Mouse (Mus musculus): ENCODE measurements around the gene Sbf2. TPM values are rescaled to one million over a fixed set of nuclear protein-coding genes. Genes with fewer than 3 reads are reported as not detected.
"Not testable (repeated sequence)": the region's sequence is repeated elsewhere in the genome, so short reads cannot be mapped to it uniquely, and the experiment has no call there.

Gene Sbf2
- polyA plus RNA-seq, 1 experiment from 2014 or later, result 34.8 TPM

DNA sequence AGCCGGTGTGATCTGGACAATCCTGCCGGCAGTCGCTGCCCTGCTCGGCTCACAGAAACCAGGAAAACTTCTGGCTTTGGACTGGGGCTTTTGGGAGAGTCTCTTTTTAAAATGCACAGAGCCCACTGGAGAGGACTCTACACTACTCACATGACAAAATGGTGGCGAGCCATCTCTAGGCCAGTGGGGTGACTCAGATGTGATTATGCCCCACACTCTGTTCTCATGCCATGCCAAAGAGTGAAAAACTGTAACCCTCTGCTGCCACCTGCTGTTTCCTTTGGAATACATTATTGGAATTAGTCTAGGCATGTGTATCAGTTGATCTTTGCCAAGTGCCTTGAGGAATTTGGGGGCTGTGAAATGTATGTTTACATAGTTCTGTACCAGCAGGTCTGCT, 30.6 kb upstream of the Sbf2 start:
- H3K4me1 ChIP-seq (replicated peaks), result peaks cover 5% of the 10 kb centered on the region
- peak; percentile 56 for DNase-seq (ENCODE audit: low spot score)
- no peaks in the 10 kb centered on the region for H3K27me3 ChIP-seq (ENCODE audit: insufficient read depth, poor library complexity, severe bottlenecking)
- peaks cover 5% of the 10 kb centered on the region; the same call in 1 of the 2 replicates for H3K9me3 ChIP-seq
- 79% methylated on average over 5 of the region's 5 CpGs for WGBS
- H3K4me3 ChIP-seq, result no peak overlapping the region
- no peak overlapping the region for H3K27ac ChIP-seq
- no peaks in the 10 kb centered on the region for H3K36me3 ChIP-seq

DNA sequence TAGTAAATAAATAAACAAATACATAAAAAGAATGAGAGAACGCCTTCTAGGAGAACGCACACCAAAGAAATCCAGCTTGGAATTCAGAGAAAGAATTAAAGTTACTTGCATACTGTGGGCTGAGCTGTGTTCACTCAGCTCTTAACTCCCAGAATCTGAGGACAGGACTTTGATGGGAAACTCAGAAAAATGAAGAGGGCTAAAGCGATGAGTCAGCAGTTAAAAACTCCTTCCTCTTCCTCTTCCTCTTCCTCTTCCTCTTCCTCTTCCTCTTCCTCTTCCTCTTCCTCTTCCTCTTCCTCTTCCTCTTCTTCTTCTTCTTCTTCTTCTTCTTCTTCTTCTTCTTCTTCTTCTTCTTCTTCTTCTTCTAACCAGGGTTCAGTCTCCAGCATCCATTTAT, 25.2 kb upstream of the Sbf2 start:
- 95% methylated on average over 3 of the region's 3 CpGs for WGBS
- H3K9me3 ChIP-seq; H3K36me3 ChIP-seq; H3K4me3 ChIP-seq; DNase-seq (ENCODE audit: low spot score); H3K27ac ChIP-seq; H3K27me3 ChIP-seq (ENCODE audit: insufficient read depth, poor library complexity, severe bottlenecking): not testable (repeated sequence)
- H3K4me1 ChIP-seq (replicated peaks), result peaks cover 16% of the 10 kb centered on the region

DNA sequence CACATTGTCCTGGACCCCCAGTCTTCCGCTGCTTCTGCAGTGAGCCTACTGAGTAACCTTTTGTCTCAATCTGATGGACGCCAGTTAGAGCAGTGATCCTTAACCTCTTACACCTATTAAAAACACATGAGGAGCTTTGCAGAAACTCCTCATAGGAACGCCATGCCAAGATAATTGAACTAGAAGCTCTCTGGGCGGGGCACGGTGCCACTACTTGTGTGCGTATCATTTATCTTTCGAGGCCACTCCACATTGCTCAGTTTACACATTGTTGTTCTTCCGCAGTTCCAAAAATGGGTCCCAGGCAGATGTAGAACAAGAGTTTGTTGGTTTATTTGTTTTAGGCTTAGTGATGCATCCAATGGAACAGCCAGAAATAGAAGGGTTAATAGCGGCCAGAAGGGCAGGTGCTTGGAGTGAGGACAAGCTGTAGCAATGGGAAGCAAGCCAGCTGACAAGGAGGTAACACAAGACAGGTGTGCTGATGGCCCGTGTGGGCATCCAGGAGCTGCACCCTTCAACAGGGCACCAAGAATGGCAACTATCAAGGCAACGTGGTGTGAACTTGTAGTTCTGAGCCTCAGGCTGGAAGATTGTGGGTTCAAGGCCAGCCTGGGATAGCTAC, 24.7 kb upstream of the Sbf2 start:
- H3K4me1 ChIP-seq (replicated peaks), result peaks cover 14% of the 10 kb centered on the region
- H3K27ac ChIP-seq, result 0 out of 2 replicates have a peak overlapping the region, but pooled peaks have one; percentile 79
- DNase-seq (ENCODE audit: low spot score), result no peak
- no peaks in the 10 kb centered on the region for H3K36me3 ChIP-seq
- WGBS, result 84% methylated on average over 11 of the region's 11 CpGs
- H3K4me3 ChIP-seq, result no peak overlapping the region
- no peaks in the 10 kb centered on the region for H3K9me3 ChIP-seq
- no peaks in the 10 kb centered on the region for H3K27me3 ChIP-seq (ENCODE audit: insufficient read depth, poor library complexity, severe bottlenecking)

DNA sequence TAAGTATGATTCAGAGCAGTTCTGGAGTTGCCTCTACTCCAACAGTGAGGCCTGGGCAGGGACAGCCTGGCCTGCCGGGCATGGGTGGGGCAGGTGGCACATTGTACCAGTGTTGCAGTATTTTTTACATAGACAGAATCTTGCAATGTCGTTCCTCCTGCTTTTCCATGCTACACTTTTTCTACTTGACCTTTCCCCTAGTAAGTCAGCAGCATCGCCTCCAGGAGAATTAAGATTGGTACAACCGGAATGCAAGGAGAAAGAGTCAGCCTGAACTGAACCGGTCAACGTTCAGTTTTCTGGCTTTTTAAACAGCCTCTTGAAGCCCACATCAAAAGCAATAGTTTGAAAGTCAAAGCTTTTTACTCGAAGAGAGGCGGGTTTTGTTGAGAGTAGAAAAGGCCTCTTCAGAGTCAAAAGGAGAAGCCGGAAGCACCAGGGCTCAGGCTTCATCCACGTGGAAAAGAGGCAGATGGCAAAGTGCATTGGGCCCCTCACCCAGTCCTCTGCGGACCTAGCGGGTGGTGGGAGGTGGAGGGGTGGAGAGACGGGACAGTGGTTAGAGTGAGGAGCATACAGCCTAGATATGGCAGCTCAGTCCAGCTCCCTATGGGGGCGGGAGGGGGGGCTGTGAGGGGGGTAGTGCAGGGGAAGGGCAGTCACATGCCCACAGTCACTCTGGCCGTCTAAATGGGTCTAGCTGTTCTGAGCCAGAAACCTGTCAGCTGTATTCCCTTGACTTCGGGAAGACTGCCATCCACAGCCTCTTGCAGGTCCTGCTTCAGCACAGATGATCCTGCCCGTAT, 23.8 kb upstream of the Sbf2 start:
- Histone ChIP-seq H3K4me1 (replicated peaks) (peaks cover 14% of the 10 kb centered on the region), H3K4me3 (no peak overlapping the region), H3K9me3 (no peaks in the 10 kb centered on the region), H3K36me3 (no peaks in the 10 kb centered on the region), H3K27ac (peak overlapping the region; percentile 79), H3K27me3 (ENCODE audit: insufficient read depth, poor library complexity, severe bottlenecking) (no peaks in the 10 kb centered on the region)
- WGBS, result 49% methylated on average over 17 of the region's 17 CpGs
- peak; percentile 28 for DNase-seq (ENCODE audit: low spot score)

DNA sequence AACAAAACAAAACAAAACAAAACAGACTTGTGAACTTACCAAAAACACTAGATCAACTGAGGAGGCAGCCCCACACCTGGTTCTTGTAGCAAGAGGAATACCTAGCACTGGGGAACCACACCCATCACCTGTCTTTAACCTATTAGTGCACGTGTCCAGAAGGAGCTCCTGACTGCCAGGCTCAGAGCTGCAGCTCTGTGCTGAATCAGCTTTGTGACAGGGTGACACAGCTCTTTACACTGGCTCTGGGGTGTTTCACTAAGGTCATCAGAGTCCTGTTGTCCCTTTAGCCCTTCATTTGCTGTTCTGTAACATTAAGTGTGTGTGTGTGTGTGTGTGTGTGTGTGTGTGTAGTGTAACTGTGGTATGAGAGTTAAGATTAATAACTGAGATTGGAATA, 21.8 kb upstream of the Sbf2 start:
- WGBS, result 56% methylated on average over 1 of the region's 1 CpGs
- no peak for DNase-seq (ENCODE audit: low spot score)
- Histone ChIP-seq H3K27me3 (ENCODE audit: insufficient read depth, poor library complexity, severe bottlenecking) (peaks cover 14% of the 10 kb centered on the region), H3K4me1 (replicated peaks) (peaks cover 15% of the 10 kb centered on the region), H3K27ac (no peak overlapping the region), H3K36me3 (no peaks in the 10 kb centered on the region), H3K4me3 (no peak overlapping the region), H3K9me3 (no peaks in the 10 kb centered on the region)

DNA sequence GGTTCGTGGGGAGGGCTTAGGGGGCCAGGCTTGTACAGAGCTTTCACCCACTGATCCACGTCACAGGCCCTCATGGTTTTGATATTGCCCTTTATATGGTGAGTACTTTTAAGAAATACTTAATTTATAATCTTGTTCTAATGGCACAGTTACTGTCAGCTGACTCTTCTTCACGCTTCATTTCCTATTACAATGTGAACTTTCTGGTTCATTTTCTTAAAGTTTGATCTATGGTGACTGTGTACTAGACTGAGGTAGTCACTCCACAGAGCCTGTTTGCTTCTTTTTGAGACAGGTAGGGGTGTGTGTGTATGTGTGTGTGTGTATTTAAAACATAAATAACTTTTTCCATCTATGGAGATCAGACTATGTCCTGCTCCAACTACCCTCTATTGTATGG, 21.2 kb upstream of the Sbf2 start:
- H3K4me1 ChIP-seq (replicated peaks), result peaks cover 21% of the 10 kb centered on the region
- 78% methylated on average over 3 of the region's 3 CpGs for WGBS
- no peak overlapping the region for H3K4me3 ChIP-seq
- no peak for DNase-seq (ENCODE audit: low spot score)
- peaks cover 20% of the 10 kb centered on the region for H3K27me3 ChIP-seq (ENCODE audit: insufficient read depth, poor library complexity, severe bottlenecking)
- H3K9me3 ChIP-seq, result no peaks in the 10 kb centered on the region
- H3K27ac ChIP-seq, result no peak overlapping the region
- H3K36me3 ChIP-seq, result no peaks in the 10 kb centered on the region

DNA sequence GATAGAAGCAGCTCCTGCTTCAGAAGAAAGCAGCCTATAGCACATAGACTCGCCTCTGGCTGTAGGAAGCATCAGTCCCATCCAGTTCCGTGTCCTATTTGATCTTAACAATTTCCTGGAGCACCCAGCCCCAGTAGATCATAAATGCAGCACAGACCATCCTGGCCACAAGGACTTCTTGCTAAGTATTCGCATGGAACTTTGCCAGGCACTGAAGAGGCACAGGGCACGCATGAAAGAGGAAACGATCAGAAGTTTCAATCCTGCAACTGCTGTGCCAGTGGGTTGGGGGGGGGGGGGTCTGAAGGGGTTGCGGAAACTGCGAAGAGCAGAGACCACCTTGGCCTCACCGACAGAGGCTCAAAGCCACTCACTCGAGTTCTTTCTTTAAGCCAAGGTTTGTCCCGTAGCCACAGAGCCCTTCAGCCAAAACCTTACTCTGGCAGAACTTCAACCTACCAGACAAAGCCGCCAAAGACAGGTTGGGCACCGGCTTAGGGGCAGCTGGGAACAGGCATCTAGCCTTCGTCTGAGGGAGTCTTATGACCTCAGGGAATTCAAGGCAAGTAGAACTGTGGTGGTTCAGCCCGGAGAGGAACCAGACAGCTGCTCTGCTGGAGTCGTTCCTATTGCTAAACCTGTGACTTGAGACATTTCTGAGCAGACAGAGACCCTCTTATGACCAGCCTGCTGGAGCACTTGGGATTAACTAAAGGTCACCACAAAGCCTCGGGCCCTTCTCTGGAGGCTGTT, 16.6 kb upstream of the Sbf2 start:
- Histone ChIP-seq H3K9me3 (no peaks in the 10 kb centered on the region), H3K4me3 (no peak overlapping the region), H3K27ac (peak overlapping the region; percentile 86), H3K4me1 (replicated peaks) (peaks cover 49% of the 10 kb centered on the region), H3K36me3 (no peaks in the 10 kb centered on the region), H3K27me3 (ENCODE audit: insufficient read depth, poor library complexity, severe bottlenecking) (peaks cover 64% of the 10 kb centered on the region)
- DNase-seq (ENCODE audit: low spot score), result no peak
- 87% methylated on average over 16 of the region's 16 CpGs for WGBS

DNA sequence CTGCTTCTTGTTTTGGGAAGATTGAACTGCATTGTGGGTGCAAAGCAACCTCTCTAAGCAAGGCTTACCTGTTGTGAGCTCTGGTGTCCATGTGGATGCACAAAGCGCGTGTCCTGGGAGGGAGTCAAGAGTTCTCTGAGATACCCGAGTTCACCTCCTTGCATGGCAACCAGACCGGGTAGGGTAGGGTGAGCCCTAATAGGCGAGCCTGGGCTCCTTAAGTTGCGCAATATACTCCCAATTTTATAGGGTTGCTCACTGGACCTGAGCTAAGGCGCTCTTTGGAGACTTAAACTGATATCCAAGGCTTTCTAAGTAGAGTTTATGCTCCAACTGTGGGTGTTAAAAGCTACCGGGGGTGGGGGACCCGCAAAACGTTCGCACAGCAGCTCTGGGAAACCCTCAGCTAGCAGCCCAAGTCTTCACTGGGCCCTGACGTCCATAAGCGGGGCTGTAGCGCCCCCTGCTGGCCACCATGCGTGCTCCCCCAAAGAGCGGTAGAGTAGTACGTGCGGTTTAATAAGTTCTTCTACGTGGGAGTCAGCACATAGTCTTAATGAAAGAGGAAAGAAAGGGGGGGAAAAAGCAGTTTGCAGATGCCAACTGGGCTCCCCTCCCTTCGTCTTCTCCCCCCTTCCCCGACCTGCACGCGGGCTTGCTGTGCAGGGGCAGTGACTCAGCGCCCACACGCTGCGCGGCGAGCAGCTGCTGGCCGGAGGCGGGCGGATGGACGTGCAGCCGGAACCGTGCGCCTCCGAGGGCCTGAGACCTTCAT, 15.4 kb upstream of the Sbf2 start:
- DNase-seq (ENCODE audit: low spot score), result peak; percentile 90
- peak overlapping the region; percentile 58 for H3K4me3 ChIP-seq
- H3K27me3 ChIP-seq (ENCODE audit: insufficient read depth, poor library complexity, severe bottlenecking), result peaks cover 76% of the 10 kb centered on the region
- H3K27ac ChIP-seq, result peak overlapping the region; percentile 86
- no peaks in the 10 kb centered on the region for H3K9me3 ChIP-seq
- peaks cover 57% of the 10 kb centered on the region for H3K4me1 ChIP-seq (replicated peaks)
- 1% methylated on average over 36 of the region's 36 CpGs for WGBS
- H3K36me3 ChIP-seq, result no peaks in the 10 kb centered on the region

DNA sequence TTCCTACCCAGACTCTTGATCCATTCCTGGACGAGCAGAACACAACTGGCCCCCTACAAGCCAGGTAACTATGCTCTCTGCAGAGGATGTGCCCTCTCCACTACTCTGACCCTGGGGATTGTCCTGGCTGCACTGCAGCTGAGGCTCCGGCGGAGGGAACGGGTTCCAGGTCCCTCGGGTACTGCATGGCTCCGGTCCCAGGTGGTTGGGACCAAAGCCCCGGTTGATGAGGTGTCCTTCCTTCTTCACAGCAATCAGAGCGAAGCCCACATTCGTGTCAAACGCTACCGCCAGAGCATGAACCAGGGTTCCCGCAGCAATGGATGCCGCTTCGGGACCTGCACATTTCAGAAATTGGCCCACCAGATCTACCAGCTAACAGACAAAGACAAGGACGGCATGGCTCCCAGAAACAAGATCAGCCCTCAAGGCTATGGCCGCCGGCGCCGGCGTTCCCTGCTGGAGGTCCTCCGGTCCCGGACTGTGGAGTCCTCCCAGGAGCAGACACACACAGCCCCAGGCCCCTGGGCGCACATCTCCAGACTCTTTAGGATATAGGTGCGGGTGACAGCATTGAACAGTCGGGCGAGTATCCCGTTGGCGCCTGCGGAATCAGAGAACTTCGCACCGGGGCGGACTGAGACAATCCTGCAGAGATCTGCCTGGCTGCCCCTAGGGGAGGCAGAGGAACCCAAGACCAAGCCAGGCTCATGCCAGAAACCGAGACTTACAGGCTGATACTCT, 14.1 kb upstream of the Sbf2 start:
- H3K4me1 ChIP-seq (replicated peaks), result peaks cover 57% of the 10 kb centered on the region
- H3K27me3 ChIP-seq (ENCODE audit: insufficient read depth, poor library complexity, severe bottlenecking), result peaks cover 89% of the 10 kb centered on the region

DNA sequence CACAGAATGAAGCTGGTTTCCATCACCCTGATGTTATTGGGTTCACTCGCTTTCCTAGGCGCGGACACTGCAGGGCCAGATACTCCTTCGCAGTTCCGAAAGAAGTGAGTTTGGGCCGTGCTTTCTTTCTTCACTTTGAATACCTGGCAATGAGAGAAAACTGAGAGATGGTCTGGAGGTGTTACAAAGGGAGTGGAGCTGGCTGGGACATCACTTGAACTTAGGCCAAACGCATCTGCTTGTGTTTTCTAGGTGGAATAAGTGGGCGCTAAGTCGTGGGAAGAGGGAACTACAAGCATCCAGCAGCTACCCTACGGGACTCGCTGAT, 13.5 kb upstream of the Sbf2 start:
- Histone ChIP-seq H3K27me3 (ENCODE audit: insufficient read depth, poor library complexity, severe bottlenecking) (peaks cover 92% of the 10 kb centered on the region), H3K4me3 (peak overlapping the region; percentile 58), H3K9me3 (no peaks in the 10 kb centered on the region), H3K4me1 (replicated peaks) (peaks cover 57% of the 10 kb centered on the region), H3K36me3 (no peaks in the 10 kb centered on the region), H3K27ac (peak overlapping the region; percentile 74; the same call in 1 of the 2 replicates)
- no peak for DNase-seq (ENCODE audit: low spot score)
- 2% methylated on average over 11 of the region's 11 CpGs for WGBS

More for the DNA sequence above, 14.1 kb upstream of the Sbf2 start:
- DNase-seq (ENCODE audit: low spot score), result peak; percentile 65
- H3K4me3 ChIP-seq, result peak overlapping the region; percentile 58
- WGBS, result 1% methylated on average over 33 of the region's 33 CpGs
- H3K27ac ChIP-seq, result peak overlapping the region; percentile 74
- H3K36me3 ChIP-seq, result no peaks in the 10 kb centered on the region
- H3K9me3 ChIP-seq, result no peaks in the 10 kb centered on the region

DNA sequence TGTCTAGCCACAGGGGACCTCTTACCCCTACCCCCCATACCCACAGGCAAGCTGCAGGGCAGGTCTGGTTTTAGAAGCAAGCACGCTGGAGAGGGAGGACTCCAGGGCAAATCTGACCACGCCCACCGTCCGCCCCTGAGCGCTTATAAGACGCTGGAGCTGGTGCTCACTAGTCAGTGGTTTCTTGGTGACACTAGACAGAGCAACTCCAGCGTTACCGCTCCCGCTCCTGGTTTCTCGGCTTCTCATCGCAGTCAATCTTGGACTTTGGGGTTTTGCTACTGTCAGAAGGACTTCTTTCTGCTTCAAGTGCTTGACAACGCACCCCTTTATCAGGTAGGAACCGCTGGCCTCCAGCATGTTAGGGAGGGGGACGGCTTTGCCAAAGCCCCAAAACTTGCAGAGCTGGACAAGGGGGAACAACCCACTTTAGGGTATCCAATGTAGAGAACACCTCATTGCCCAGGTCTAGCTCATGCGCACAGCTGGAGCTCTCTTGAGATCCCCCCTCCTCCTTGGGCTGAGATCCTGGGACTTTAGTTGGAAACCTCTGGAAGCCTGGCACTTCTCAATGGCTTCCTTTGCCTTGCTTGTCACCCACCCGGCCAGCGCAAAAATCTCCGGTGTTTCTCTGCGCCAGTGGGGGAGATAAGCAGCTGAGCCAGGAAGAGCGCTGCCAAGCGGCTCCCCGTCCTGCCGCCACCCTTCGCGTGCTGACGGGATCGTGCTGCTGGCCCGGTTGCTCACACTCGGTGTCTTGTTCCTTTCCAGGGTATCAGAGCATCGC, 13.0 kb upstream of the Sbf2 start, which contains the start of gene Adm:
Gene Adm, plus strand, starts transcription at position 176 of the 787 bp plus-strand sequence.
- peak within 1 kb of the TSS; percentile 58 for H3K4me3 ChIP-seq
- H3K4me1 ChIP-seq (replicated peaks), result peaks cover 57% of the 10 kb centered on the region
- no peaks in the 10 kb centered on the region for H3K9me3 ChIP-seq
- peaks cover 89% of the 10 kb centered on the region for H3K27me3 ChIP-seq (ENCODE audit: insufficient read depth, poor library complexity, severe bottlenecking)
- 2% methylated on average over 30 of the region's 30 CpGs for WGBS
- peak; percentile 74 for DNase-seq (ENCODE audit: low spot score)
- H3K36me3 ChIP-seq, result no peaks in the 10 kb centered on the region
- H3K27ac ChIP-seq, result peak within 1 kb of the TSS; percentile 74; the same call in 1 of the 2 replicates
